In the genomic region with DNA sequence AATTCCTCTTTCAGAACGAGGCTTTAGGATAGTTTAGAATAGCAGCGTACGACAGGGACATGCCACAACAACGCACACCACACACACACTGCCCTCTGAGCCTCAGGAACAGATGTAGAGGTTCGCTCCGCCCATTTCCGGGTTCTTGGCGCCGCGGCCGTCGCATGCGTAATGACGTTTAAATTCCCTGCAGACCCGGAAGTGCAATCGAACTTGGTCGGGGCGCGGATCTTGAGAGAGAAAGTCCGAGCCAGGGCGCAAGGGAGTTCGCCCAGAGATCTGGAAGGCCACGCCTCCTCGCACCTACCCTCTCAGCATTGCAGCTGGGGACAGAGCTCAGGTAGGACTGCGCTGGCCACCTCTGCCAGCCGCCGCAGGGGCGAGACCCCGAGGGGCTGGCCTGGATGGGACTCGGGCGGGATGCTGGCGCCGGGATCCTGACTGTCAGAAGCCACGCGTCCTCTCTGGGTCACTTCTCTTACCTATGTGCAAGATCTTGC, we compare ENCODE assay signal across 8 mouse cellular contexts. TPM values are rescaled to one million over a fixed set of nuclear protein-coding genes. Genes with fewer than 3 reads are reported as not detected.
DNase-seq lines count a peak whose midpoint lies in the region; ATAC-seq and TF ChIP-seq lines count a peak whose summit lies in the region.

No protein-coding gene starts in this region.

- H3K9ac ChIP-seq in embryonic facial prominence, embryonic 15.5 days, result peak overlapping the region; percentile 58
- H3K9ac ChIP-seq in limb, embryonic 14.5 days (ENCODE audit: low read depth, low read length, severe bottlenecking), result peak overlapping the region; percentile 83
- peak overlapping the region; percentile 83 for H3K9ac ChIP-seq in midbrain, postnatal 0 days (replicated peaks; ENCODE audit: low read length, poor library complexity, severe bottlenecking)

- peak overlapping the region; percentile 51 for H3K27ac ChIP-seq in bone marrow, adult 2 months (ENCODE audit: control insufficient read depth, insufficient read depth, low read depth, low read length, poor library complexity)
- peak overlapping the region; percentile 30; the same call in 1 of the 2 replicates for H3K27ac ChIP-seq in embryonic facial prominence, embryonic 15.5 days (replicated peaks)
- H3K27ac ChIP-seq in limb, embryonic 14.5 days (replicated peaks; ENCODE audit: low read depth, low read length), result 0 out of 2 replicates have a peak overlapping the region, but pooled peaks have one; percentile 43
- no peak overlapping the region for H3K27ac ChIP-seq in midbrain, postnatal 0 days (ENCODE audit: low read depth, low read length)

- DNase-seq in 416B (ENCODE audit: low read depth), result peak; percentile 95
- peak; percentile 93 for DNase-seq in heart, adult 8-10 months (ENCODE audit: low spot score)
- DNase-seq in kidney, adult 9 months, result peak; percentile 96
- peak; percentile 93 for DNase-seq in limb, embryonic 14.5 days (ENCODE audit: low spot score)
- peak; percentile 96 for DNase-seq in midbrain, postnatal 0 days (ENCODE audit: low spot score)
- peak; percentile 78 to 85 for DNase-seq in spleen, postnatal 14 days (ENCODE audit: low spot score in 2 of 2)

- H3K4me3 ChIP-seq in bone marrow, adult 2 months (replicated peaks; ENCODE audit: control insufficient read depth, low read depth, low read length), result peak overlapping the region; percentile 91
- peak overlapping the region; percentile 84 for H3K4me3 ChIP-seq in embryonic facial prominence, embryonic 15.5 days (replicated peaks)
- H3K4me3 ChIP-seq in limb, embryonic 14.5 days (replicated peaks; ENCODE audit: low read length), result peak overlapping the region; percentile 94
- H3K4me3 ChIP-seq in midbrain, postnatal 0 days (ENCODE audit: low read depth, low read length), result peak overlapping the region; percentile 98

- no peaks in the 10 kb centered on the region for H3K4me1 ChIP-seq in bone marrow, adult 2 months (ENCODE audit: control insufficient read depth, insufficient read depth, low read length)
- peaks cover 9% of the 10 kb centered on the region for H3K4me1 ChIP-seq in embryonic facial prominence, embryonic 15.5 days
- peaks cover 7% of the 10 kb centered on the region for H3K4me1 ChIP-seq in limb, embryonic 14.5 days (ENCODE audit: control insufficient read depth, insufficient read depth, low read length)
- no peaks in the 10 kb centered on the region; the same call in 1 of the 2 replicates for H3K4me1 ChIP-seq in midbrain, postnatal 0 days (ENCODE audit: insufficient read depth, low read length)

- H3K27me3 ChIP-seq in embryonic facial prominence, embryonic 15.5 days, result no peaks in the 10 kb centered on the region
- no peaks in the 10 kb centered on the region for H3K27me3 ChIP-seq in limb, embryonic 14.5 days (ENCODE audit: control insufficient read depth, insufficient read depth, low read length)
- no peaks in the 10 kb centered on the region for H3K27me3 ChIP-seq in midbrain, postnatal 0 days (ENCODE audit: insufficient read depth, low read length)

- WGBS in bone marrow, adult 2 months, result under 1% methylated on average over 35 of the region's 35 CpGs
- WGBS in embryonic facial prominence, embryonic 15.5 days, result under 1% methylated on average over 35 of the region's 35 CpGs
- 2% methylated on average over 35 of the region's 35 CpGs for WGBS in limb, embryonic 14.5 days
- 0% methylated on average over 34 of the region's 35 CpGs for WGBS in midbrain, postnatal 0 days

- TF ChIP-seq CTCF in bone marrow, adult 2 months (IDR thresholded peaks at IDR 0.05; ENCODE audit: control insufficient read depth, insufficient read depth, low read length), result no peak
- TF ChIP-seq CTCF in midbrain, postnatal 0 days (IDR thresholded peaks at IDR 0.05), result no peak

- peak; percentile 62; the same call in 1 of the 2 replicates for TF ChIP-seq POLR2A in bone marrow, adult 2 months (IDR thresholded peaks at IDR 0.05; ENCODE audit: borderline replicate concordance, control insufficient read depth, low read depth, low read length)
- 0 out of 2 replicates have a peak, but pooled peaks have one; percentile 31 for TF ChIP-seq POLR2A in limb, embryonic 14.5 days (IDR thresholded peaks at IDR 0.05; ENCODE audit: borderline replicate concordance, extremely low read depth, insufficient read depth, insufficient read length)

- no peaks in the 10 kb centered on the region for H3K36me3 ChIP-seq in embryonic facial prominence, embryonic 15.5 days
- no peaks in the 10 kb centered on the region for H3K36me3 ChIP-seq in limb, embryonic 14.5 days (ENCODE audit: control insufficient read depth, insufficient read depth, low read length)
- no peaks in the 10 kb centered on the region; the same call in 1 of the 2 replicates for H3K36me3 ChIP-seq in midbrain, postnatal 0 days (ENCODE audit: insufficient read depth, low read length)

- ATAC-seq in embryonic facial prominence, embryonic 15.5 days (ENCODE audit: insufficient number of reproducible peaks, low FRiP score, low TSS enrichment, low read depth), result peak; percentile 93
- ATAC-seq in limb, embryonic 14.5 days (ENCODE audit: low FRiP score, low read depth), result peak; percentile 97
- ATAC-seq in midbrain, postnatal 0 days (ENCODE audit: low FRiP score), result peak; percentile 98

- H3K4me2 ChIP-seq in embryonic facial prominence, embryonic 15.5 days (replicated peaks), result peak overlapping the region; percentile 60
- H3K4me2 ChIP-seq in limb, embryonic 14.5 days (replicated peaks; ENCODE audit: low read depth, low read length, severe bottlenecking), result peak overlapping the region; percentile 79
- H3K4me2 ChIP-seq in midbrain, postnatal 0 days (ENCODE audit: low read depth, low read length, poor library complexity, severe bottlenecking), result peak overlapping the region; percentile 89

- H3K9me3 ChIP-seq in embryonic facial prominence, embryonic 15.5 days (replicated peaks), result no peaks in the 10 kb centered on the region
- H3K9me3 ChIP-seq in limb, embryonic 14.5 days (ENCODE audit: control insufficient read depth, low read length), result no peaks in the 10 kb centered on the region
- no peaks in the 10 kb centered on the region for H3K9me3 ChIP-seq in midbrain, postnatal 0 days (ENCODE audit: low read length)

RNA-seq across cellular contexts. Expression of a gene that starts 6.7 kb away (rescaled TPM):
- 3.3 and 13.5 TPM in 2 replicates for polyA plus RNA-seq in bone marrow, adult 2 months (2011; ENCODE audit: insufficient read depth, insufficient read length, low replicate concordance, missing spikeins)
- polyA plus RNA-seq in embryonic facial prominence, embryonic 15.5 days (2015; fragmentation: Nextera tagmentation; extraction: Ambion mirVana), result 37.1 and 37.3 TPM in 2 replicates
- 10 to 100 TPM; 10.4 to 11.7 (median 11.0) TPM for total RNA-seq in heart, adult 8-10 months (2022)
- 11.5 and 11.8 TPM in 2 replicates for polyA plus RNA-seq in limb, embryonic 14.5 days (2012; rRNA removed)
- polyA plus RNA-seq in limb, embryonic 14.5 days (2014; fragmentation: Nextera tagmentation; extraction: Ambion mirVana), result 32.2 and 40.6 TPM in 2 replicates
- 25.3 and 29.5 TPM in 2 replicates for total RNA-seq in midbrain, postnatal 0 days (2014; rRNA removed)
- polyA plus RNA-seq in midbrain, postnatal 0 days (2015; fragmentation: Nextera tagmentation; extraction: Ambion mirVana), result 40.9 and 43.4 TPM in 2 replicates
